Comparison of ENCODE assay signal across 7 mouse cellular contexts in the genomic region with DNA sequence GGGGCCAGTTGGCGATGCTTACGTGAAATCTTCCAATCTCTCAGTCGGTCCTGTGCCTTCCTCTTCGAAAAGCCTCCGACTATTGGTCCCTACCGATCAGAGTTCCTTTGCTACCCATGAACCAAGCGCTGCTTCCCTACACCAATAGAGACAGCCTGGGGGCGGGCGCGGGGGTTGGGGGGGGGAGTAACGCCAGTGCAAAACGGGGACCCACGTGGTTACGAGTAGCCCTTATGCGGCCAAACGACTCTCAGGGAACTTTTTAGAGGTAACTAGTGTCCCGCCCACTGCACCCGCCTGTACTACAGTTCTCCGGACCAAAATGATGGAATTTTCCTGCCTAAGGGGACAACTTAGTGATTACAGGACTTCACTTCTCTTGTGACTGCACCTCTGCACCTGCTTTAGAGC. TPM values are rescaled to one million over a fixed set of nuclear protein-coding genes. Genes with fewer than 3 reads are reported as not detected.
DNase-seq lines count a peak whose midpoint lies in the region; ATAC-seq and TF ChIP-seq lines count a peak whose summit lies in the region.

No protein-coding gene starts in this region.

- peak overlapping the region; percentile 98 for H3K27ac ChIP-seq in heart, postnatal 0 days (ENCODE audit: low read depth)
- no peak overlapping the region for H3K27ac ChIP-seq in liver, embryonic 12.5 days

- no peak for TF ChIP-seq CTCF in heart, postnatal 0 days (IDR thresholded peaks at IDR 0.05; ENCODE audit: low read depth)

- H3K9me3 ChIP-seq in heart, postnatal 0 days (replicated peaks; ENCODE audit: control insufficient read depth, low read length) = no peaks in the 10 kb centered on the region
- no peaks in the 10 kb centered on the region for H3K9me3 ChIP-seq in liver, embryonic 12.5 days (replicated peaks)

- DNase-seq in urinary bladder, postnatal 25 days (ENCODE audit: low spot score) = peak; percentile 6
- no peak for DNase-seq in urinary bladder, adult 2 months (ENCODE audit: low spot score)
- DNase-seq in heart, postnatal 0 days (ENCODE audit: low spot score) = peak; percentile 93
- no peak for DNase-seq in retina, postnatal 1 day
- DNase-seq in left cerebral cortex, postnatal 4 days = no peak
- no peak for DNase-seq in kidney, adult 11 months

- intact Hi-C loops in left cerebral cortex, postnatal 4 days (cut with DNase I) = loop anchor here (10.0 kb wide), 2 partner anchors 444 to 644 kb away; no protein-coding TSS in a partner anchor

- no peaks in the 10 kb centered on the region for H3K27me3 ChIP-seq in heart, postnatal 0 days (ENCODE audit: control insufficient read depth, insufficient read depth, low read length)
- H3K27me3 ChIP-seq in liver, embryonic 12.5 days (replicated peaks) = peaks cover 99% of the 10 kb centered on the region

- ATAC-seq in heart, postnatal 0 days (ENCODE audit: insufficient read depth, low read depth) = peak; percentile 82
- ATAC-seq in liver, embryonic 12.5 days = no peak

- TF ChIP-seq EP300 in heart, postnatal 0 days (IDR thresholded peaks at IDR 0.05; ENCODE audit: low read depth) = no peak; the same call in none of the 2 replicates

- H3K36me3 ChIP-seq in heart, postnatal 0 days (replicated peaks; ENCODE audit: control insufficient read depth, insufficient read depth, low read length) = peaks cover 1% of the 10 kb centered on the region; the same call in 1 of the 2 replicates
- no peaks in the 10 kb centered on the region for H3K36me3 ChIP-seq in liver, embryonic 12.5 days

- H3K9ac ChIP-seq in heart, postnatal 0 days (replicated peaks; ENCODE audit: low read depth, low read length) = peak overlapping the region; percentile 100; the same call in 1 of the 2 replicates
- H3K9ac ChIP-seq in liver, embryonic 12.5 days = no peak overlapping the region

- H3K4me3 ChIP-seq in heart, postnatal 0 days (ENCODE audit: low read depth, low read length) = peak overlapping the region; percentile 40
- H3K4me3 ChIP-seq in liver, embryonic 12.5 days = peak overlapping the region; percentile 29

- WGBS in heart, postnatal 0 days = 3% methylated on average over 19 of the region's 19 CpGs
- 2% methylated on average over 19 of the region's 19 CpGs for WGBS in liver, embryonic 12.5 days (ENCODE audit: insufficient replicate concordance)

- H3K4me1 ChIP-seq in heart, postnatal 0 days (ENCODE audit: control insufficient read depth, insufficient read depth) = peaks cover 29% of the 10 kb centered on the region
- peaks cover 9% of the 10 kb centered on the region; the same call in 1 of the 2 replicates for H3K4me1 ChIP-seq in liver, embryonic 12.5 days

- H3K4me2 ChIP-seq in heart, postnatal 0 days (ENCODE audit: low read depth, low read length) = peak overlapping the region; percentile 97
- peak overlapping the region; percentile 44 for H3K4me2 ChIP-seq in liver, embryonic 12.5 days

RNA-seq across cellular contexts. Expression of a gene that starts 8.2 kb away (rescaled TPM):
- 32.1 and 34.9 TPM in 2 replicates for polyA plus RNA-seq in urinary bladder, adult 2 months (2012; rRNA removed)
- 33.2 and 39.5 TPM in 2 replicates for total RNA-seq in heart, postnatal 0 days (2014; rRNA removed; ENCODE audit: low replicate concordance)
- 9.9 and 11.7 TPM in 2 replicates for polyA plus RNA-seq in heart, postnatal 0 days (2015; fragmentation: Nextera tagmentation; extraction: Ambion mirVana)
- polyA plus RNA-seq in liver, embryonic 12.5 days (2016; fragmentation: Nextera tagmentation; extraction: Ambion mirVana) = 2.5 and 2.6 TPM in 2 replicates
- not detected for total RNA-seq in left cerebral cortex, postnatal 4 days (2021)

Comparison
In these comparisons a context has a peak if more than half of its experiments do, and no peak if none do; other contexts are left out.
1. DNase-seq: peak in urinary bladder, postnatal 25 days (single experiment) and heart, postnatal 0 days (single experiment); none in urinary bladder, adult 2 months (single experiment), retina, postnatal 1 day (single experiment), left cerebral cortex, postnatal 4 days (single experiment) and kidney, adult 11 months (single experiment).